Mouse (Mus musculus) thymus, adult 2 months (tissue): Measurements from ENCODE around the gene Kifc3.

Source experiments
- CTCF ChIP-seq: fragments of 200-500 bp; IDR thresholded peaks from 2 replicates; pipeline ENCODE4 v1.5.1; 2012; ENCODE audit warnings: mild to moderate bottlenecking, control low read depth, low read length, moderate library complexity, borderline replicate concordance; ENCODE audit not compliant: control insufficient read depth, poor library complexity, insufficient read depth; ENCODE audit errors: extremely low read depth
- POLR2A ChIP-seq: fragments of 200-500 bp; IDR thresholded peaks from 2 replicates; pipeline ENCODE4 v1.6.1; 2012; ENCODE audit warnings: mild to moderate bottlenecking, low read length, control low read depth, moderate library complexity; ENCODE audit not compliant: control insufficient read depth, poor library complexity, insufficient read depth; ENCODE audit errors: extremely low read depth

DNA sequence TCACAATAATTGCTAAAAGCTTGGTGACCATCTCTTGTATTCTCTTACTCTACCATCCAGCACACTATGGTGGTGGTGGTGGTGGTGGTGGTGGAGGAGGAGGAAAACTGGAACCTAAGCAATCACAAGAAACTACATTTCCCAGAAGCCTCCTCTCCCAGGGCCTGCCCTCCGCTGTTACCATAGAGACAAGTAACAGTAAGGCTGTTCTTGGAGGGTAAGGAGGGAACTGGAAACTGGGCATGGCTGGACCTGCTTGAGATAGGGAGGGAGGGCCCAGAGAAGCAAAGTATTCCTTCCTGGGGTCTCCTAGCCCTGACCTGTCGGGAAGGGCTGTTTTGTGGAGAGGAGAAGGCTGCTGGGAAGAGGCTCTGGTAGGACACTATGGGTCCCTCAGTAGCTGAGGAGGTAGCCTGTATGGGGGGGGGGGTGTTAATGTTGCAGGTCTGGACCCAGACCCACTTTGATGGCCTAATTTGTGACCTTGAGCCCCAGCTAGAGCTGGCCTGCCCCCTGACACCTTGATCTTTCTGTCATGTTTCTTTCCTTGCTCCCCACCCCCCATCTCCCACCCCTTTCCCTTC is 147.6 kb downstream of the Kifc3 start, which contains the start of gene Drc7:
- TF ChIP-seq POLR2A (no peak), CTCF (no peak)
